Mouse (Mus musculus) liver, postnatal 0 days (tissue): ENCODE results near the gene Ccn5. TPM values are rescaled to one million over a fixed set of nuclear protein-coding genes. Genes with fewer than 3 reads are reported as not detected.

Source experiments
- ATAC-seq: fragments of 200-750 bp; cut with Nextera tagmentation; 2 replicates; pipeline ENCODE4 v1.8.0; 2017; ENCODE audit warnings: mild to moderate bottlenecking, moderate library complexity
- DNase-seq: peaks from one replicate; pipeline ENCODE4 v3.0.0-alpha.2; 2016
- H3K27ac ChIP-seq: fragments of 300-500 bp; sonication (generic); 2 replicates; pipeline ENCODE4 v1.5.1; 2014; ENCODE audit warnings: antibody characterized with exemption, moderate library complexity, mild to moderate bottlenecking, low read depth
- H3K27me3 ChIP-seq: fragments of 300-500 bp; sonication (generic); 2 replicates; pipeline ENCODE4 v1.6.1; 2014; ENCODE audit warnings: low read length, control low read depth, mixed read lengths; ENCODE audit not compliant: insufficient read depth
- H3K36me3 ChIP-seq: fragments of 300-500 bp; sonication (generic); replicated peaks from 2 replicates; pipeline ENCODE4 v1.6.1; 2014; ENCODE audit warnings: mild to moderate bottlenecking, control low read depth, low read length, moderate library complexity, mixed read lengths; ENCODE audit not compliant: insufficient read depth
- H3K4me1 ChIP-seq: fragments of 300-500 bp; sonication (generic); 2 replicates; pipeline ENCODE4 v1.6.1; 2014; ENCODE audit warnings: antibody characterized with exemption, mild to moderate bottlenecking, control low read depth; ENCODE audit not compliant: insufficient read depth
- H3K4me2 ChIP-seq: fragments of 300-500 bp; sonication (generic); 2 replicates; pipeline ENCODE4 v1.6.1; 2014; ENCODE audit warnings: low read depth, mild to moderate bottlenecking, low read length, moderate library complexity, mixed read lengths
- H3K4me3 ChIP-seq: fragments of 300-500 bp; sonication (generic); 2 replicates; pipeline ENCODE4 v1.5.1; 2014; ENCODE audit warnings: low read depth, low read length
- H3K9ac ChIP-seq: fragments of 300-500 bp; sonication (generic); replicated peaks from 2 replicates; pipeline ENCODE4 v1.6.1; 2014; ENCODE audit warnings: mild to moderate bottlenecking, moderate library complexity
- H3K9me3 ChIP-seq: fragments of 300-500 bp; sonication (generic); 2 replicates; pipeline ENCODE4 v1.6.1; 2016; ENCODE audit warnings: mild to moderate bottlenecking, control low read depth, low read length, mixed read lengths
- CTCF ChIP-seq: sonication (generic); IDR thresholded peaks from 2 replicates; pipeline ENCODE4 v1.5.1; 2016; ENCODE audit warnings: antibody characterized with exemption, low read depth
- EP300 ChIP-seq: IDR thresholded peaks from 2 replicates; pipeline ENCODE4 v1.6.1; 2016; ENCODE audit warnings: antibody characterized with exemption, low read depth, mild to moderate bottlenecking
- WGBS: fragments of 180-500 bp; shearing (Covaris S2); extraction: QIAGEN DNeasy Blood & Tissue Kit; methylation state at CpG from one replicate; pipeline ENCODE4 v1.1.7; 2014; ENCODE audit not compliant: insufficient replicate concordance; 5-methylcytosine and 5-hydroxymethylcytosine counted together
- polyA plus RNA-seq: library from polyadenylated mRNA; unstranded; fragments of >200 nt; fragmentation: Nextera tagmentation; extraction: Ambion mirVana; gene quantifications from 2 replicates; pipeline ENCODE4 v1.2.1, GENCODE M21; 2015

The Ccn5 gene
- polyA plus RNA-seq, 1 experiment from 2014 or later = 0.06 TPM

DNA sequence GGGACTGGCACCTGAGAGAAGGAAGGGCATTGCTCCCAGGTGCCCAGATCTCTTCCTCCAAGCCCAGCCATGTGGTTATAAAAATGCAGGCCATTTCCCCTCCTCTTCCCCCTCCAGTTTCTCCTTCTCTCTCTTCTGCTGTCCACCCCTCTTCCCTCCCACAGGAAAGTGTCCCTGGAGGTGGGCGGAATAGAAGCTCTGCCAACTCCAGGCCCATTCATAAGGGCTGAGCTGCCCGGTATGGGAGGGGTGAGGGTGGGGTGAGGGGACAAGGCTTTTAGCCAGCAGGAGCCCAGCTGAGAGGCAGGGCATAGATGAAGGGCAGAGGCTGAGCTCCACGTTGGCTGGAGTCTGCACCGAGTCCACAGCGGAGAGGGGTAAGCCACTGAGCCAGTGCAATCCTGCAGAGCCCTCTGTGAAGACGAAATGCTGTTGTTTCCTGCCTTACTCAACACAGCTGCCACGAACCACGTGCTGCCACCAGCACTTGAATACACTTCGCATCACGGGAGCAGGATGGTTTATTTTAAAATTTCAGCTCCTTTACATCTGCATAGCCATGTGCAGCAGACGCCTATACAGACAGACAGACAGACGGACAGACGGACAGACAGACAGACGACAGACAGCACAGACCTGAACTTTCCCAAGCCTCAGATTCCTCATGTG lies 56.3 kb downstream of the Ccn5 start:
- ATAC-seq = no peak
- no peak for TF ChIP-seq EP300
- no peak for TF ChIP-seq CTCF

GRCm38 (mm10) chr2:163880891-163881290 lies 60.2 kb downstream of the Ccn5 start:
- no peak overlapping the region for H3K4me3 ChIP-seq
- 79% methylated on average over 6 of the region's 6 CpGs for WGBS
- DNase-seq = no peak
- TF ChIP-seq EP300 (no peak), CTCF (no peak)
- no peaks in the 10 kb centered on the region for H3K27me3 ChIP-seq
- no peaks in the 10 kb centered on the region for H3K36me3 ChIP-seq
- no peaks in the 10 kb centered on the region for H3K9me3 ChIP-seq
- H3K4me1 ChIP-seq = no peaks in the 10 kb centered on the region
- ATAC-seq = no peak
- H3K27ac ChIP-seq = no peak overlapping the region
- no peak overlapping the region for H3K4me2 ChIP-seq
- H3K9ac ChIP-seq = no peak overlapping the region

More for the DNA sequence above, 56.3 kb downstream of the Ccn5 start:
- Histone ChIP-seq H3K9ac (no peak overlapping the region), H3K36me3 (no peaks in the 10 kb centered on the region), H3K9me3 (no peaks in the 10 kb centered on the region), H3K4me2 (no peak overlapping the region), H3K4me1 (no peaks in the 10 kb centered on the region), H3K27me3 (no peaks in the 10 kb centered on the region), H3K27ac (no peak overlapping the region), H3K4me3 (no peak overlapping the region)
- DNase-seq = no peak
- WGBS = 67% methylated on average over 14 of the region's 14 CpGs

Other genes starting within 250 kb of the Ccn5 start
- 6.7 and 9.5 TPM in 2 replicates for gene Ttpal, start 218.5 kb upstream of the Ccn5 start, polyA plus RNA-seq
- 79.9 and 92.7 TPM in 2 replicates for gene Serinc3, start 175.7 kb upstream of the Ccn5 start, polyA plus RNA-seq
- gene Pkig, start 162.5 kb upstream of the Ccn5 start, polyA plus RNA-seq = 84.9 and 85.0 TPM in 2 replicates
- 2.7 TPM in 2 replicates for gene Ada, start 70.6 kb upstream of the Ccn5 start, polyA plus RNA-seq
- not detected in 2 replicates for gene Kcnk15, start 32.8 kb downstream of the Ccn5 start, polyA plus RNA-seq
- gene Rims4, start 97.8 kb downstream of the Ccn5 start, polyA plus RNA-seq = 1.1 and 1.4 TPM in 2 replicates
- gene Ywhab, start 174.1 kb downstream of the Ccn5 start, polyA plus RNA-seq = 81.1 and 85.8 TPM in 2 replicates
- 0.46 and 0.63 TPM in 2 replicates for gene Pabpc1l, start 204.6 kb downstream of the Ccn5 start, polyA plus RNA-seq
- 9.8 and 10.8 TPM in 2 replicates for gene Stk4, start 249.5 kb downstream of the Ccn5 start, polyA plus RNA-seq